Mouse (Mus musculus) midbrain, embryonic 16.5 days (tissue): ENCODE measurements at regions not wholly inside any gene's neighbourhood (a gene's known extent, or its start where the extent isn't known, plus 50 kb on each side); places are given as distances from the start of the nearest gene placed in this dataset.
A peak's percentile ranks its signal among the peaks of the same experiment; 100 is the strongest.
"Not testable (repeated sequence)": the region's sequence is repeated elsewhere in the genome, so short reads cannot be mapped to it uniquely, and the experiment has no call there.

ENCODE experiments used
- ATAC-seq: fragments of 200-750 bp; cut with Nextera tagmentation; 2 replicates; pipeline ENCODE4 v1.8.0; 2017; ENCODE audit warnings: moderate TSS enrichment
- H3K27ac ChIP-seq: fragments of 300-500 bp; sonication (generic); 2 replicates; pipeline ENCODE4 v1.5.1; 2014; ENCODE audit warnings: mild to moderate bottlenecking, low read length, mixed read lengths
- H3K27me3 ChIP-seq: fragments of 300-500 bp; sonication (generic); 2 replicates; pipeline ENCODE4 v1.6.1; 2014; ENCODE audit warnings: low read depth, low read length, mixed read lengths; ENCODE audit not compliant: control insufficient read depth, insufficient read depth
- H3K36me3 ChIP-seq: fragments of 300-500 bp; sonication (generic); 2 replicates; pipeline ENCODE4 v1.6.1; 2014; ENCODE audit warnings: mild to moderate bottlenecking, low read length, moderate library complexity, mixed read lengths; ENCODE audit not compliant: control insufficient read depth, insufficient read depth
- H3K4me1 ChIP-seq: fragments of 300-500 bp; sonication (generic); 2 replicates; pipeline ENCODE4 v1.6.1; 2014; ENCODE audit warnings: mild to moderate bottlenecking, low read length, mixed read lengths; ENCODE audit not compliant: control insufficient read depth, insufficient read depth
- H3K4me2 ChIP-seq: fragments of 300-500 bp; sonication (generic); 2 replicates; pipeline ENCODE4 v1.6.1; 2014; ENCODE audit warnings: mild to moderate bottlenecking, low read length, mixed read lengths
- H3K4me3 ChIP-seq: fragments of 300-500 bp; sonication (generic); 2 replicates; pipeline ENCODE4 v1.5.1; 2014; ENCODE audit warnings: low read depth, mild to moderate bottlenecking, low read length, moderate library complexity, mixed read lengths
- H3K9ac ChIP-seq: fragments of 300-500 bp; sonication (generic); 2 replicates; pipeline ENCODE4 v1.6.1; 2014; ENCODE audit warnings: low read depth, low read length, mixed read lengths
- H3K9me3 ChIP-seq: fragments of 300-500 bp; sonication (generic); replicated peaks from 2 replicates; pipeline ENCODE4 v1.6.1; 2014; ENCODE audit warnings: mild to moderate bottlenecking, low read length, mixed read lengths; ENCODE audit not compliant: control insufficient read depth, poor library complexity, severe bottlenecking
- WGBS: fragments of 180-500 bp; shearing (Covaris S2); extraction: QIAGEN DNeasy Blood & Tissue Kit; methylation state at CpG from one replicate; pipeline ENCODE4 v1.1.7; 2014; 5-methylcytosine and 5-hydroxymethylcytosine counted together

GRCm38 (mm10) chr3:111194541-111194940 lies 943.7 kb upstream of the Prmt6 start:
- Histone ChIP-seq H3K27ac (no peak overlapping the region), H3K4me2 (no peak overlapping the region), H3K4me3 (no peak overlapping the region), H3K9ac (no peak overlapping the region), H3K36me3 (no peaks in the 10 kb centered on the region), H3K4me1 (no peaks in the 10 kb centered on the region), H3K9me3 (no peaks in the 10 kb centered on the region), H3K27me3 (no peaks in the 10 kb centered on the region)
- WGBS: 80% methylated on average over 2 of the region's 2 CpGs
- ATAC-seq: no peak

- ATAC-seq: no peak
- Histone ChIP-seq H3K4me1 (no peaks in the 10 kb centered on the region), H3K9ac (no peak overlapping the region), H3K4me2 (no peak overlapping the region), H3K27ac (no peak overlapping the region), H3K4me3 (no peak overlapping the region), H3K9me3 (no peaks in the 10 kb centered on the region), H3K27me3 (no peaks in the 10 kb centered on the region), H3K36me3 (no peaks in the 10 kb centered on the region)
- WGBS: 92% methylated on average over 3 of the region's 3 CpGs
Observed at GRCm38 (mm10) chr3:111166698-111167097, 915.9 kb upstream of the Prmt6 start.

GRCm38 (mm10) chr3:111141196-111141595 lies 890.4 kb upstream of the Prmt6 start:
- H3K4me2 ChIP-seq, H3K27me3 ChIP-seq, H3K9me3 ChIP-seq, H3K36me3 ChIP-seq, H3K4me1 ChIP-seq, H3K9ac ChIP-seq, ATAC-seq, H3K27ac ChIP-seq, H3K4me3 ChIP-seq: not testable (repeated sequence)
- 85% methylated on average over 1 of the region's 1 CpGs for WGBS

GRCm38 (mm10) chr3:111108982-111109381 lies 858.2 kb upstream of the Prmt6 start:
- no peak overlapping the region for H3K27ac ChIP-seq
- no peaks in the 10 kb centered on the region for H3K27me3 ChIP-seq
- H3K4me2 ChIP-seq: no peak overlapping the region
- no peak overlapping the region for H3K4me3 ChIP-seq
- H3K4me1 ChIP-seq: no peaks in the 10 kb centered on the region
- no peak overlapping the region for H3K9ac ChIP-seq
- 90% methylated on average over 7 of the region's 7 CpGs for WGBS
- H3K9me3 ChIP-seq: no peaks in the 10 kb centered on the region
- H3K36me3 ChIP-seq: no peaks in the 10 kb centered on the region
- no peak for ATAC-seq

- Histone ChIP-seq H3K9ac (no peak overlapping the region), H3K4me3 (no peak overlapping the region), H3K27ac (no peak overlapping the region), H3K9me3 (no peaks in the 10 kb centered on the region), H3K36me3 (no peaks in the 10 kb centered on the region), H3K27me3 (no peaks in the 10 kb centered on the region), H3K4me1 (no peaks in the 10 kb centered on the region), H3K4me2 (no peak overlapping the region)
- no peak for ATAC-seq
- 86% methylated on average over 1 of the region's 1 CpGs for WGBS
Observed at GRCm38 (mm10) chr3:111102646-111103045, 851.8 kb upstream of the Prmt6 start.

GRCm38 (mm10) chr3:111074311-111074710 lies 823.5 kb upstream of the Prmt6 start:
- Histone ChIP-seq H3K4me2 (no peak overlapping the region), H3K4me3 (no peak overlapping the region), H3K27ac (no peak overlapping the region), H3K36me3 (no peaks in the 10 kb centered on the region), H3K9ac (no peak overlapping the region), H3K27me3 (no peaks in the 10 kb centered on the region), H3K4me1 (0 out of 2 replicates have a peak, but pooled peaks cover 2% of the 10 kb centered on the region), H3K9me3 (no peaks in the 10 kb centered on the region)
- no peak for ATAC-seq
- WGBS: 74% methylated on average over 1 of the region's 1 CpGs

- no peaks in the 10 kb centered on the region for H3K36me3 ChIP-seq
Observed at GRCm38 (mm10) chr3:111070301-111070700, 819.5 kb upstream of the Prmt6 start.

GRCm38 (mm10) chr3:111069843-111070242 lies 819.0 kb upstream of the Prmt6 start:
- ATAC-seq: peak; percentile 67; the same call in 1 of the 2 replicates

More at GRCm38 (mm10) chr3:111070301-111070700, 819.5 kb upstream of the Prmt6 start:
- H3K4me3 ChIP-seq: no peak overlapping the region
- H3K27me3 ChIP-seq: no peaks in the 10 kb centered on the region
- no peak overlapping the region for H3K27ac ChIP-seq
- H3K9ac ChIP-seq: no peak overlapping the region
- 0 out of 2 replicates have a peak, but pooled peaks cover 2% of the 10 kb centered on the region for H3K4me1 ChIP-seq
- no peak overlapping the region for H3K4me2 ChIP-seq
- H3K9me3 ChIP-seq: no peaks in the 10 kb centered on the region
- no peak for ATAC-seq

GRCm38 (mm10) chr3:111069156-111069555 lies 818.4 kb upstream of the Prmt6 start:
- 22% methylated on average over 7 of the region's 7 CpGs for WGBS
- Histone ChIP-seq H3K4me3 (no peak overlapping the region), H3K4me2 (no peak overlapping the region), H3K27me3 (no peaks in the 10 kb centered on the region), H3K36me3 (no peaks in the 10 kb centered on the region), H3K9me3 (no peaks in the 10 kb centered on the region), H3K4me1 (0 out of 2 replicates have a peak, but pooled peaks cover 2% of the 10 kb centered on the region), H3K27ac (no peak overlapping the region), H3K9ac (no peak overlapping the region)
- ATAC-seq: peak; percentile 58; the same call in 1 of the 2 replicates

More at GRCm38 (mm10) chr3:111069843-111070242, 819.0 kb upstream of the Prmt6 start:
- H3K9me3 ChIP-seq: no peaks in the 10 kb centered on the region
- H3K4me1 ChIP-seq: 0 out of 2 replicates have a peak, but pooled peaks cover 2% of the 10 kb centered on the region
- H3K9ac ChIP-seq: no peak overlapping the region
- H3K4me2 ChIP-seq: no peak overlapping the region
- no peak overlapping the region for H3K27ac ChIP-seq
- H3K4me3 ChIP-seq: no peak overlapping the region
- 55% methylated on average over 2 of the region's 2 CpGs for WGBS
- no peaks in the 10 kb centered on the region for H3K36me3 ChIP-seq
- H3K27me3 ChIP-seq: no peaks in the 10 kb centered on the region
